ENCODE assay signal across 20 mouse cellular contexts in genomic region chr7:91159144-91159543, GRCm38 (mm10).
A peak's percentile ranks its signal among the peaks of the same experiment; 100 is the strongest.
DNase-seq lines count a peak whose midpoint lies in the region; ATAC-seq and TF ChIP-seq lines count a peak whose summit lies in the region.
"Had no signal": no experiment of that assay in that cellular context is flagged by ENCODE, and none has a peak within 500 bp of the region (broad histone marks: within the 10 kb centered on the region; RNA-seq: fewer than 3 reads in every experiment).

No protein-coding gene starts in this region.

- no peak for TF ChIP-seq CTCF in hindbrain, postnatal 0 days (IDR thresholded peaks at IDR 0.05; ENCODE audit: low read depth)
- no peak for TF ChIP-seq CTCF in midbrain, postnatal 0 days (IDR thresholded peaks at IDR 0.05)

- no peaks in the 10 kb centered on the region for H3K4me1 ChIP-seq in hindbrain, embryonic 11.5 days (replicated peaks; ENCODE audit: control insufficient read depth, insufficient read depth, low read length)
- H3K4me1 ChIP-seq in hindbrain, postnatal 0 days (ENCODE audit: insufficient read depth, low read length) = no peaks in the 10 kb centered on the region
- peaks cover 6% of the 10 kb centered on the region; the same call in 1 of the 2 replicates for H3K4me1 ChIP-seq in midbrain, embryonic 13.5 days (replicated peaks)
- peaks cover 3% of the 10 kb centered on the region; the same call in 1 of the 2 replicates for H3K4me1 ChIP-seq in midbrain, postnatal 0 days (ENCODE audit: insufficient read depth, low read length)
- H3K4me1 ChIP-seq: embryonic facial prominence, embryonic 12.5 days; forebrain, embryonic 15.5 days had no signal

- H3K36me3 ChIP-seq in hindbrain, embryonic 11.5 days (ENCODE audit: control insufficient read depth, insufficient read depth, low read length) = no peaks in the 10 kb centered on the region
- no peaks in the 10 kb centered on the region for H3K36me3 ChIP-seq in hindbrain, postnatal 0 days (ENCODE audit: insufficient read depth, low read length)
- no peaks in the 10 kb centered on the region for H3K36me3 ChIP-seq in midbrain, embryonic 13.5 days
- H3K36me3 ChIP-seq in midbrain, postnatal 0 days (ENCODE audit: insufficient read depth, low read length) = no peaks in the 10 kb centered on the region
- H3K36me3 ChIP-seq: embryonic facial prominence, embryonic 12.5 days; forebrain, embryonic 15.5 days; G1E had no signal

- H3K9me3 ChIP-seq in hindbrain, embryonic 11.5 days (ENCODE audit: control insufficient read depth, low read length) = no peaks in the 10 kb centered on the region
- H3K9me3 ChIP-seq in hindbrain, postnatal 0 days (ENCODE audit: low read length) = no peaks in the 10 kb centered on the region
- no peaks in the 10 kb centered on the region for H3K9me3 ChIP-seq in midbrain, embryonic 13.5 days
- H3K9me3 ChIP-seq in midbrain, postnatal 0 days (ENCODE audit: low read length) = no peaks in the 10 kb centered on the region
- H3K9me3 ChIP-seq: embryonic facial prominence, embryonic 12.5 days; forebrain, embryonic 15.5 days; G1E had no signal

- no peak for DNase-seq in hindbrain, embryonic 11.5 days (ENCODE audit: low spot score)
- no peak for DNase-seq in hindbrain, postnatal 0 days (ENCODE audit: low spot score)
- DNase-seq in Muller cell, postnatal 12 days (ENCODE audit: inconsistent ontology term) = peak; percentile 80
- peak; percentile 4 for DNase-seq in midbrain, postnatal 0 days (ENCODE audit: low spot score)
- no peak for DNase-seq in yolk sac, embryonic 10.5 days (ENCODE audit: low spot score)
- DNase-seq in spleen, postnatal 4 days (ENCODE audit: low spot score in 2 of 2) = no peak
- DNase-seq in spleen, postnatal 10 days (ENCODE audit: low spot score in 2 of 2) = no peak
- DNase-seq: adrenal gland, postnatal 14 days; B cell, adult 2 months; cerebellum, adult 18-20 months; cerebellum, postnatal 14 days; gastrocnemius, postnatal 36 days; heart, adult 11 months; heart, postnatal 10 days; heart, postnatal 4 days had no signal

- WGBS in hindbrain, embryonic 11.5 days = 73% methylated on average over 5 of the region's 5 CpGs
- WGBS in hindbrain, postnatal 0 days = 49% methylated on average over 5 of the region's 5 CpGs
- WGBS in midbrain, embryonic 13.5 days = 61% methylated on average over 5 of the region's 5 CpGs
- WGBS in midbrain, postnatal 0 days = 55% methylated on average over 5 of the region's 5 CpGs

- ATAC-seq in hindbrain, embryonic 11.5 days (ENCODE audit: low FRiP score) = peak; percentile 44; the same call in 1 of the 2 replicates
- no peak for ATAC-seq in hindbrain, postnatal 0 days
- ATAC-seq in midbrain, embryonic 13.5 days = peak; percentile 76; the same call in 1 of the 2 replicates
- ATAC-seq in midbrain, postnatal 0 days (ENCODE audit: low FRiP score) = no peak; the same call in 1 of the 2 replicates
- ATAC-seq: CD4-positive, CD25-positive, alpha-beta regulatory T cell, adult 4 months; forebrain, embryonic 15.5 days had no signal

- H3K4me2 ChIP-seq in hindbrain, embryonic 11.5 days (replicated peaks; ENCODE audit: low read depth, low read length) = no peak overlapping the region
- no peak overlapping the region for H3K4me2 ChIP-seq in hindbrain, postnatal 0 days (ENCODE audit: low read depth, low read length)
- H3K4me2 ChIP-seq in midbrain, embryonic 13.5 days (replicated peaks) = no peak overlapping the region
- no peak overlapping the region for H3K4me2 ChIP-seq in midbrain, postnatal 0 days (ENCODE audit: low read depth, low read length, poor library complexity, severe bottlenecking)
- H3K4me2 ChIP-seq: embryonic facial prominence, embryonic 12.5 days; forebrain, embryonic 15.5 days had no signal

- H3K9ac ChIP-seq in hindbrain, embryonic 11.5 days (ENCODE audit: low read depth, low read length) = no peak overlapping the region
- no peak overlapping the region for H3K9ac ChIP-seq in hindbrain, postnatal 0 days (replicated peaks; ENCODE audit: low read length)
- H3K9ac ChIP-seq in midbrain, embryonic 13.5 days (replicated peaks) = no peak overlapping the region
- H3K9ac ChIP-seq in midbrain, postnatal 0 days (replicated peaks; ENCODE audit: low read length, poor library complexity, severe bottlenecking) = no peak overlapping the region
- H3K9ac ChIP-seq: embryonic facial prominence, embryonic 12.5 days; forebrain, embryonic 15.5 days had no signal

- no peak overlapping the region for H3K4me3 ChIP-seq in hindbrain, embryonic 11.5 days (ENCODE audit: low read depth, low read length)
- no peak overlapping the region for H3K4me3 ChIP-seq in hindbrain, postnatal 0 days (ENCODE audit: low read length)
- no peak overlapping the region for H3K4me3 ChIP-seq in midbrain, embryonic 13.5 days (replicated peaks)
- H3K4me3 ChIP-seq in midbrain, postnatal 0 days (ENCODE audit: low read depth, low read length) = no peak overlapping the region
- H3K4me3 ChIP-seq: embryonic facial prominence, embryonic 12.5 days; forebrain, embryonic 15.5 days had no signal

- no peak overlapping the region for H3K27ac ChIP-seq in hindbrain, embryonic 11.5 days (ENCODE audit: low read depth, low read length)
- H3K27ac ChIP-seq in hindbrain, postnatal 0 days = no peak overlapping the region
- H3K27ac ChIP-seq in midbrain, embryonic 13.5 days = peak overlapping the region; percentile 22; the same call in 1 of the 2 replicates
- H3K27ac ChIP-seq in midbrain, postnatal 0 days (ENCODE audit: low read depth, low read length) = no peak overlapping the region
- H3K27ac ChIP-seq: embryonic facial prominence, embryonic 12.5 days; forebrain, embryonic 15.5 days had no signal

- H3K27me3 ChIP-seq in hindbrain, embryonic 11.5 days (ENCODE audit: control insufficient read depth, insufficient read depth, low read length) = no peaks in the 10 kb centered on the region
- H3K27me3 ChIP-seq in hindbrain, postnatal 0 days (ENCODE audit: insufficient read depth, low read length) = no peaks in the 10 kb centered on the region
- no peaks in the 10 kb centered on the region for H3K27me3 ChIP-seq in midbrain, embryonic 13.5 days
- H3K27me3 ChIP-seq in midbrain, postnatal 0 days (ENCODE audit: insufficient read depth, low read length) = no peaks in the 10 kb centered on the region
- H3K27me3 ChIP-seq: embryonic facial prominence, embryonic 12.5 days; forebrain, embryonic 15.5 days had no signal

Comparison
In these comparisons a context has a peak if more than half of its experiments do, and no peak if none do; other contexts are left out.
1. ATAC-seq: peak in hindbrain, embryonic 11.5 days (single experiment) and midbrain, embryonic 13.5 days (single experiment); none in hindbrain, postnatal 0 days (single experiment) and midbrain, postnatal 0 days (single experiment).
2. DNase-seq: peak in Muller cell, postnatal 12 days (single experiment) and midbrain, postnatal 0 days (single experiment); none in hindbrain, embryonic 11.5 days (single experiment), hindbrain, postnatal 0 days (single experiment), yolk sac, embryonic 10.5 days (single experiment), spleen, postnatal 4 days (0 of 2) and spleen, postnatal 10 days (0 of 2).